Mouse (Mus musculus) gastrocnemius, postnatal 10 days (tissue): Measurements from ENCODE around the gene Qser1. TPM values are rescaled to one million over a fixed set of nuclear protein-coding genes. Genes with fewer than 3 reads are reported as not detected.
"Not testable (repeated sequence)": the region's sequence is repeated elsewhere in the genome, so short reads cannot be mapped to it uniquely, and the experiment has no call there.

Experiments used
- DNase-seq: peaks from one replicate; pipeline ENCODE4 v3.0.0; 2021; ENCODE audit warnings: mixed read lengths
- long read RNA-seq, 2 experiments: library from polyadenylated mRNA; stranded (forward); transcript quantifications; one replicate each; pipeline ENCODE4 v2.0.0; 2021
- total RNA-seq, 2 experiments: library from RNA; stranded (reverse); gene quantifications; 2 replicates each; pipeline ENCODE4 v1.2.3; 2021

Gene Qser1
- total RNA-seq = 10 to 100 TPM; 27.6 to 29.3 TPM
- long read RNA-seq, experiment 1, full-length matches to known transcripts = 1 of 5 reads
- long read RNA-seq, experiment 1, partial matches to known transcripts = 1 of 5 reads
- long read RNA-seq, experiment 1, other reads (novel, unspliced or antisense) = 3 of 5 reads
- long read RNA-seq, experiment 2, partial matches to known transcripts = 1 of 6 reads
- long read RNA-seq, experiment 2, other reads (novel, unspliced or antisense) = 5 of 6 reads

- no peak for DNase-seq
Observed at GRCm38 (mm10) chr2:104816371-104816827, at the start of gene Qser1. TSS of gene Qser1 (minus strand) at chr2:104816760.

DNA sequence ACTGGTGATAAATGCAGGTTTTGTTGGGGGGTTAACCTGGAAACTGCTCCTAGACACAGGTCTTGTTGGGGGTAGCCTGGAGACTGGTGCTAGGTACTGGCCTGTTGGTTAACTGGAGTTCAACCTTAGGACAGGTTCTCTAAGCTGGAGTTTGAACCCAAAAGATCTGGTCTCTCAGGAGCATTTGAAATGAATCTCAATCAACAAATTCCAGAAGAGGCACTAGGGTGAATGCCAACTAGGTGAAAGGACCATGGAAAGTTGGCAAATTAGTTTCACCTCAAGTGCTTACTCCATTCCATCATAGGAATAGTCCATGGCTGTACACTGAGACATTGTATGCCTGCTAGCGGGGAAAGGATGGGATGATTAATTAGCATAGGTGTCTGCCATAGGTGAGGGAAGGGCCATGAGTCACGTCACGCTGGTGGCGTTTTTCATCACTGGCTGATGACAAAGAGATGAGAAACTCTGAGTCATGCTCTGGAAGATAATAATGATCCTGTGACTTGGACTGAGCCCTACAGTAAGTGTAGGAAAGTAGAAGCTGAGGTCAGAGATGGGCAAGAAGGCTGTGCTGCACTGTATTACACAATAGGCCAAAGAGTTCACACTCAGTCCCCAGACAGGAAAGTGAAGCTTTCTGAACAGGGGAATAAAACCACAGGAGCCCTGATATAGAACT lies 47.8 kb upstream of the Qser1 start:
- no peak for DNase-seq

- DNase-seq = no peak
Observed at GRCm38 (mm10) chr2:104860426-104860825, 43.9 kb upstream of the Qser1 start.

DNA sequence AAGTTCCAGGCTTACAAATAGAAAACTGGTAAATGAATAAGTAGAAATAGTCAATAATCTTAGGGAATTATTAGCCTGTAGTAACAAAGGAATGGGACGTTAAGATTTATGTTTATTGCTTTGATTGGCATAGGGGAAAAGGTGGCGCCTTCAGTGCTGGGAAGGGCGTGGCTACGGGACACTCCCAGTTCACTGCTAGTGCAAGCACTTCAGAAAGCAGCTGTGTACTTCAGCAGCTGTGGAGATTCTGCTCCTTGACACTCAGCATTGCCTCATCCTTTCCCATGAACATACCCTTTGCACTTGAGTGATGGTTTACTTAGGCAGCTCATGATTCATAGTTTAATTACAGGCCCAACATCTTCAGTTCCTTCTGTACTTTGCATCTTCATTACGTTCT lies 42.5 kb upstream of the Qser1 start:
- no peak for DNase-seq

GRCm38 (mm10) chr2:104858083-104858482 lies 41.5 kb upstream of the Qser1 start:
- not testable (repeated sequence) for DNase-seq

GRCm38 (mm10) chr2:104856218-104856617 lies 39.7 kb upstream of the Qser1 start:
- DNase-seq = no peak

- no peak for DNase-seq
Observed at GRCm38 (mm10) chr2:104855732-104856131, 39.2 kb upstream of the Qser1 start.

DNA sequence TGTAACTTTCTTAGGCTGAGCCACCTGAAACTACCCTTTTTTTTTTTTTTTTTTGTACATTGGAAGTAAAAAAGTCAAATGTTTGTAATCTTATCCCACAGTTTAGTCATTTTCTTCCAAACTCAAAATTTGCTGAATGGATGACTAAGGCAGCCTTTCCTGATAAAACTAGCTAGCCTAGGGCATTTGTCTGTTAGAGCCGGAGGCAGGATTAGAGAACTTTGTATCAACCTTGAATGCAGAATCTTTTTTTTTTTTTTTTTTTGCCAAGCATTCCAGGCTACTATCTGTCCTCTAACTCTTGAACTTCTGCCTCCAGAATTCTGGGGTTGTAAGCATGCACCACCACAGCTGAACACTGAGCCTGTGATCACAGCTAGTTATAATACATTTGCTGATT lies 38.3 kb upstream of the Qser1 start:
- no peak for DNase-seq

GRCm38 (mm10) chr2:104852546-104852945 lies 36.0 kb upstream of the Qser1 start:
- no peak for DNase-seq

DNA sequence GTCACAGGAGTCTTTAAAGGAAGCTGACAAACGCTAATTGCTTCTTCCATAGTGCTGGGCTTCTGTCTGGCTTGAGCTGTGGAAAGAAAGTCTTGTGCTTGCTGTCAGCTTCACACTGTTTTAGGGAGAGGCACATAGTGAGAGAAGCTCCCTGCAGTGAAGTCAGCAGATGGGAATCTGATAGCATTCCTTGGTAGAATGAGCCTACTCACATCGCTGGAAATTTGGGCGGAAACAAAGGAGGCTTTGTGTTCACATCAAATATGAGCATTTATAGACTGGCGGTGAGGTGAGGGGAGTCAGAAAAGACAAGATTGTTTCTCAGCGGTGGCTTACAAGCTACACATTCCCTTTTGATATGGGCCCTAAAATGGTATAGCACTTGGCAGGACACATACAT lies 35.1 kb upstream of the Qser1 start:
- DNase-seq = no peak

DNA sequence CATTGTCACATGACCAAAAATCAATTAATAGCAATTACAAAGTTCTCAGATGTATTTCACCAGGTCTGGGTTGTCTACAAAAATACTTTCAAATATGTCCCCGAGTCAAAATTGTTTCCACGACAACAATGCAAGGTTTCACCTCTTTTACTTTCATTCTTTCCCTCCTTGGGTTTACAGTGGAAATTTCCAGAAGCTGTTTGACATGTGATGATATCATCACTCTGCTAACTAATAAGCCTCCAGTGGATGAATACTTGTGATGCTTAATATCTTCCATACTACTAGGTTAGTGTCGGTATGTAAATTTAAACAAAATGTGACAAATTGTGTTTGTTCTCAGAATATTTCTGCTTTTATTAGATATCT lies 33.4 kb upstream of the Qser1 start:
- DNase-seq = no peak

DNA sequence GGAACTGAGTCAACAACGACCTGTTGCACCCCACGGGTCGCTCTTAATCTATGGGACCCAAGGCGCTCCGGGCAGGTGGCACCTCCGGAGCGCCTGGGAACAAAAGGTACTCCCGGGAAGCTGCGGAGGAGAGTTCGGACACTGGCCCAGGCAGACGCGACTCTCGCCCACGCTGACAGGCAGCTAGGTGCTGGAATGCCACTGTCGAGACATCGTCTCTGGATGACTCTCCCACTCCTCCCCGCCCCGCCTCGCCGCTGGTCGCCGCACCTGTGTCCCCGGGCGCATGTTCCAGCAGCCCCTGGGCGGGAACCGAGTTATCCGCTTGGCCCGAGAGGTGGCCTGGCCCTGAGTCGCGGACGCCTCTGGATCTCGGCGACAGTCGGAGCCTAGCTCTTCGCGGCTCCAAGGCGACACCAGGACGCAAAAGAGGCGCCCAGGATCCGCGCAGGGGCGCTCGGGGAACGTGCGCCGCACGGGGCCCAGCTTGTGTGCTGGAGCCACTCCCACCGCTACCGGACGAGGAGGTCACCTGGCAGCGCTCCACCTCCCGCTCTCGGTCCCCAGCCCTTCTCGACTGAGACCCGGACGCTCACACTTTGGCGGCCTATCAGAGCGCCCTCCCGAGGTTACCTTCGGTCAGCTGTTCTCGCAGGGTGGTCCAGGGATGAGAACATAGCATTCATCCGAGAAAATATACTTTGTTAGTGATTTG lies 32.9 kb upstream of the Qser1 start, which contains the start of gene Prrg4:
TSS of gene Prrg4 (minus strand) at position 601 of the 715 bp plus-strand sequence.
- peak; percentile 46 for DNase-seq

GRCm38 (mm10) chr2:104848235-104849161 lies 31.9 kb upstream of the Qser1 start:
- DNase-seq = no peak

GRCm38 (mm10) chr2:104847645-104848044 lies 31.1 kb upstream of the Qser1 start:
- DNase-seq = no peak

GRCm38 (mm10) chr2:104846638-104847414 lies 30.3 kb upstream of the Qser1 start:
- no peak for DNase-seq

- no peak for DNase-seq
Observed at GRCm38 (mm10) chr2:104842559-104842958, 26.0 kb upstream of the Qser1 start.

- no peak for DNase-seq
Observed at GRCm38 (mm10) chr2:104841736-104842135, 25.2 kb upstream of the Qser1 start.

- no peak for DNase-seq
Observed at GRCm38 (mm10) chr2:104840974-104841373, 24.4 kb upstream of the Qser1 start.

- no peak for DNase-seq
Observed at GRCm38 (mm10) chr2:104832486-104832885, 15.9 kb upstream of the Qser1 start.

DNA sequence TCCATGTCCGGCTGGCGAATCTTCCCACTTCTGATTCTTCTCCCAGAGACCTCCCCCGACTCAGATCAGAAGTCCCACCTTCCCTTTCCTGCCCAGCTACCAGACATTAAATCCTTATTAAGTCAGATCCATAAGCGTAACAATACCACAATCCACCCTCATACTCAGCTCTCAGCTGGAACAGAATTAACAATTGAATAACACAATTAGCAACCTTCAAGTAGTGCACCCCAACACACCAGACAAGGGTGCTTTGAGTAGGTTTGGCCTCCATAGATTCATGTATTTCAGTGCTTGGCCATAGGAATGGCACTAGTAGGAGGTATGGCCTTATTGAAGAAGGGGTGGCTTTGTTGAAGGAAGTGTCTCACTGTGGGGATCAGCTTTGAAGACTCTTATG lies 9.6 kb upstream of the Qser1 start:
- DNase-seq = no peak

GRCm38 (mm10) chr2:104818763-104819162 lies 2.2 kb upstream of the Qser1 start:
- not testable (repeated sequence) for DNase-seq
